In genomic region chr10:127619941-127620405, GRCm38 (mm10) we compare ENCODE assay signal across 8 mouse cellular contexts. TPM values are rescaled to one million over a fixed set of nuclear protein-coding genes. Genes with fewer than 3 reads are reported as not detected.
DNase-seq lines count a peak whose midpoint lies in the region; ATAC-seq and TF ChIP-seq lines count a peak whose summit lies in the region.

No protein-coding gene starts in this region.

- no peak for TF ChIP-seq POLR2A in spleen, adult 2 months (IDR thresholded peaks at IDR 0.05; ENCODE audit: low read depth, low read length)

- H3K9ac ChIP-seq in hindbrain, embryonic 14.5 days: peak overlapping the region; percentile 84

- peak; percentile 43 for DNase-seq in adrenal gland, postnatal 14 days
- DNase-seq in adrenal gland, postnatal 25 days: no peak
- DNase-seq in spleen, adult 2 months (ENCODE audit: low read depth in 1 of 2, low spot score in 2 of 2): no peak
- no peak for DNase-seq in spleen, postnatal 10 days (ENCODE audit: low spot score in 2 of 2)
- DNase-seq in hindbrain, embryonic 14.5 days (ENCODE audit: low spot score): no peak
- DNase-seq in lung, postnatal 10 days: peak; percentile 64
- no peak for DNase-seq in spleen, adult 18-20 months

- H3K4me1 ChIP-seq in spleen, adult 2 months (ENCODE audit: control insufficient read depth, insufficient read depth, insufficient read length): peaks cover 6% of the 10 kb centered on the region; the same call in 1 of the 2 replicates
- H3K4me1 ChIP-seq in hindbrain, embryonic 14.5 days (replicated peaks; ENCODE audit: control insufficient read depth, insufficient read depth, low read length): peaks cover 53% of the 10 kb centered on the region

- H3K4me3 ChIP-seq in spleen, adult 2 months (ENCODE audit: extremely low read depth, insufficient read depth, insufficient read length): peak overlapping the region; percentile 57; the same call in 1 of the 2 replicates
- peak overlapping the region; percentile 92 for H3K4me3 ChIP-seq in hindbrain, embryonic 14.5 days (replicated peaks; ENCODE audit: low read length)

- 75% methylated on average over 12 of the region's 12 CpGs for WGBS in spleen, adult 2 months
- 0% methylated on average over 12 of the region's 12 CpGs for WGBS in hindbrain, embryonic 14.5 days

- peak overlapping the region; percentile 98 for H3K4me2 ChIP-seq in hindbrain, embryonic 14.5 days (replicated peaks)

- H3K36me3 ChIP-seq in spleen, adult 2 months (ENCODE audit: control insufficient read depth, insufficient read depth, low read length): no peaks in the 10 kb centered on the region
- H3K36me3 ChIP-seq in hindbrain, embryonic 14.5 days (replicated peaks; ENCODE audit: control insufficient read depth, insufficient read depth): 0 out of 2 replicates have a peak, but pooled peaks cover 6% of the 10 kb centered on the region

- H3K27ac ChIP-seq in spleen, adult 2 months (ENCODE audit: insufficient read depth, low read length): peak overlapping the region; percentile 17
- H3K27ac ChIP-seq in hindbrain, embryonic 14.5 days: peak overlapping the region; percentile 93

- no peak for TF ChIP-seq CTCF in spleen, adult 2 months (IDR thresholded peaks at IDR 0.05; ENCODE audit: extremely low read depth, insufficient read depth, insufficient read length, insufficient replicate concordance)

- peaks cover 7% of the 10 kb centered on the region for H3K27me3 ChIP-seq in spleen, adult 2 months (ENCODE audit: control insufficient read depth, insufficient read depth, low read length)
- H3K27me3 ChIP-seq in hindbrain, embryonic 14.5 days (ENCODE audit: control insufficient read depth, insufficient read depth, low read length): no peaks in the 10 kb centered on the region

- H3K9me3 ChIP-seq in hindbrain, embryonic 14.5 days (ENCODE audit: control insufficient read depth, low read length): no peaks in the 10 kb centered on the region

- ATAC-seq in hindbrain, embryonic 14.5 days (ENCODE audit: low FRiP score): no peak
- no peak for ATAC-seq in CD4-positive, CD25-positive, alpha-beta regulatory T cell, adult 4 months

RNA-seq across cellular contexts. Expression of gene Lrp1, which starts 1.0 kb away (rescaled TPM):
- total RNA-seq in adrenal gland, postnatal 14 days (2021): 138 and 201 TPM in 2 replicates
- total RNA-seq in adrenal gland, postnatal 25 days (2021): 196 and 254 TPM in 2 replicates
- polyA plus RNA-seq in spleen, adult 2 months (2012; rRNA removed): 98.7 and 99.4 TPM in 2 replicates
- polyA plus RNA-seq in hindbrain, embryonic 14.5 days (2014; fragmentation: Nextera tagmentation; extraction: Ambion mirVana): 118 and 119 TPM in 2 replicates
- polyA plus RNA-seq in CD4-positive, CD25-positive, alpha-beta regulatory T cell, adult 4 months (2017; shearing (Covaris generic)): under 1 TPM; 0.30 to 0.96 TPM

RNA-seq across cellular contexts. Expression of gene Stat6, which starts 22.8 kb away (rescaled TPM):
- 75.0 and 89.4 TPM in 2 replicates for total RNA-seq in adrenal gland, postnatal 14 days (2021)
- 117 and 121 TPM in 2 replicates for total RNA-seq in adrenal gland, postnatal 25 days (2021)
- polyA plus RNA-seq in spleen, adult 2 months (2012; rRNA removed): 120 and 126 TPM in 2 replicates
- 4.7 and 5.5 TPM in 2 replicates for polyA plus RNA-seq in hindbrain, embryonic 14.5 days (2014; fragmentation: Nextera tagmentation; extraction: Ambion mirVana)
- 100 to 1,000 TPM; 173 to 320 TPM for polyA plus RNA-seq in CD4-positive, CD25-positive, alpha-beta regulatory T cell, adult 4 months (2017; shearing (Covaris generic))

RNA-seq across cellular contexts. Expression of gene Nemp1, which starts 46.7 kb away (rescaled TPM):
- 9.2 and 9.4 TPM in 2 replicates for total RNA-seq in adrenal gland, postnatal 14 days (2021)
- total RNA-seq in adrenal gland, postnatal 25 days (2021): 9.6 and 13.7 TPM in 2 replicates
- polyA plus RNA-seq in spleen, adult 2 months (2012; rRNA removed): 3.2 and 3.5 TPM in 2 replicates
- polyA plus RNA-seq in hindbrain, embryonic 14.5 days (2014; fragmentation: Nextera tagmentation; extraction: Ambion mirVana): 3.3 and 4.3 TPM in 2 replicates
- polyA plus RNA-seq in CD4-positive, CD25-positive, alpha-beta regulatory T cell, adult 4 months (2017; shearing (Covaris generic)): 1 to 10 TPM; 2.5 to 4.0 TPM

RNA-seq across cellular contexts. Expression of gene Nab2, which starts 48.4 kb away (rescaled TPM):
- total RNA-seq in adrenal gland, postnatal 14 days (2021): 23.7 and 24.6 TPM in 2 replicates
- 19.0 and 21.7 TPM in 2 replicates for total RNA-seq in adrenal gland, postnatal 25 days (2021)
- polyA plus RNA-seq in spleen, adult 2 months (2012; rRNA removed): 30.6 and 32.7 TPM in 2 replicates
- 2.3 and 2.6 TPM in 2 replicates for polyA plus RNA-seq in hindbrain, embryonic 14.5 days (2014; fragmentation: Nextera tagmentation; extraction: Ambion mirVana)
- 10 to 100 TPM in 1 of 2 experiments, 1 to 10 TPM in 1; 8.9 to 10.8 TPM for polyA plus RNA-seq in CD4-positive, CD25-positive, alpha-beta regulatory T cell, adult 4 months (2017; shearing (Covaris generic))

Comparison
In these comparisons a context has a peak if more than half of its experiments do, and no peak if none do; other contexts are left out.
1. DNase-seq: peak in adrenal gland, postnatal 14 days (single experiment) and lung, postnatal 10 days (single experiment); none in adrenal gland, postnatal 25 days (single experiment), spleen, adult 2 months (0 of 2), spleen, postnatal 10 days (0 of 2), hindbrain, embryonic 14.5 days (single experiment) and spleen, adult 18-20 months (0 of 2).
2. RNA of gene Lrp1, which starts 1.0 kb away (polyA plus RNA-seq): 118 to 119 TPM in hindbrain, embryonic 14.5 days and 98.7 to 99.4 TPM in spleen, adult 2 months; 0.30 to 0.96 TPM in CD4-positive, CD25-positive, alpha-beta regulatory T cell, adult 4 months; every median in the first group is over 10 times any median in the second.
3. RNA of gene Stat6, which starts 22.8 kb away (polyA plus RNA-seq): 173 to 320 TPM in CD4-positive, CD25-positive, alpha-beta regulatory T cell, adult 4 months and 120 to 126 TPM in spleen, adult 2 months; 4.7 to 5.5 TPM in hindbrain, embryonic 14.5 days; every median in the first group is over 10 times any median in the second.